Mouse (Mus musculus): ENCODE results near the gene Spns2. TPM values are rescaled to one million over a fixed set of nuclear protein-coding genes. Genes with fewer than 3 reads are reported as not detected.

Gene Spns2
- polyA plus RNA-seq, 1 experiment from 2014 or later = 3.0 TPM

- no peaks in the 10 kb centered on the region for H3K4me1 ChIP-seq (ENCODE audit: control insufficient read depth, insufficient read depth, low read length)
- no peak for ATAC-seq (ENCODE audit: insufficient number of reproducible peaks, insufficient read depth, low FRiP score, low read depth)
- no peaks in the 10 kb centered on the region for H3K27me3 ChIP-seq (ENCODE audit: control insufficient read depth, insufficient read depth, low read length)
- H3K36me3 ChIP-seq (ENCODE audit: control insufficient read depth, insufficient read depth, low read length) = no peaks in the 10 kb centered on the region
- H3K9me3 ChIP-seq (ENCODE audit: control insufficient read depth, low read depth, low read length) = no peaks in the 10 kb centered on the region
- H3K4me3 ChIP-seq (ENCODE audit: low read depth, low read length) = no peak overlapping the region
- no peak overlapping the region for H3K27ac ChIP-seq (ENCODE audit: low read length)
- no peak overlapping the region for H3K9ac ChIP-seq (replicated peaks; ENCODE audit: low read depth, low read length)
- H3K4me2 ChIP-seq (replicated peaks; ENCODE audit: low read depth, low read length) = no peak overlapping the region
- WGBS = 90% methylated on average over 5 of the region's 5 CpGs
Observed at GRCm38 (mm10) chr11:72508651-72509050, 18.9 kb upstream of the Spns2 start.

- H3K36me3 ChIP-seq (ENCODE audit: control insufficient read depth, insufficient read depth, low read length) = no peaks in the 10 kb centered on the region
- no peak overlapping the region for H3K4me2 ChIP-seq (replicated peaks; ENCODE audit: low read depth, low read length)
- H3K27ac ChIP-seq (ENCODE audit: low read length) = no peak overlapping the region
- H3K27me3 ChIP-seq (ENCODE audit: control insufficient read depth, insufficient read depth, low read length) = no peaks in the 10 kb centered on the region
- no peak overlapping the region for H3K4me3 ChIP-seq (ENCODE audit: low read depth, low read length)
- no peak for ATAC-seq (ENCODE audit: insufficient number of reproducible peaks, insufficient read depth, low FRiP score, low read depth)
- H3K4me1 ChIP-seq (ENCODE audit: control insufficient read depth, insufficient read depth, low read length) = no peaks in the 10 kb centered on the region
- H3K9me3 ChIP-seq (ENCODE audit: control insufficient read depth, low read depth, low read length) = no peaks in the 10 kb centered on the region
- no peak overlapping the region for H3K9ac ChIP-seq (replicated peaks; ENCODE audit: low read depth, low read length)
Observed at GRCm38 (mm10) chr11:72507651-72508050, 17.9 kb upstream of the Spns2 start.

GRCm38 (mm10) chr11:72504016-72504797, 14.5 kb upstream of the Spns2 start:
- no peak overlapping the region for H3K9ac ChIP-seq (replicated peaks; ENCODE audit: low read depth, low read length)
- no peak overlapping the region for H3K4me3 ChIP-seq (ENCODE audit: low read depth, low read length)
- ATAC-seq (ENCODE audit: insufficient number of reproducible peaks, insufficient read depth, low FRiP score, low read depth) = no peak
- H3K4me2 ChIP-seq (replicated peaks; ENCODE audit: low read depth, low read length) = no peak overlapping the region
- H3K27me3 ChIP-seq (ENCODE audit: control insufficient read depth, insufficient read depth, low read length) = no peaks in the 10 kb centered on the region
- no peaks in the 10 kb centered on the region for H3K36me3 ChIP-seq (ENCODE audit: control insufficient read depth, insufficient read depth, low read length)
- WGBS = 61% methylated on average over 10 of the region's 10 CpGs
- H3K9me3 ChIP-seq (ENCODE audit: control insufficient read depth, low read depth, low read length) = no peaks in the 10 kb centered on the region
- H3K27ac ChIP-seq (ENCODE audit: low read length) = no peak overlapping the region
- H3K4me1 ChIP-seq (ENCODE audit: control insufficient read depth, insufficient read depth, low read length) = no peaks in the 10 kb centered on the region

GRCm38 (mm10) chr11:72503501-72503921, 13.8 kb upstream of the Spns2 start:
- 57% methylated on average over 5 of the region's 5 CpGs for WGBS
- H3K36me3 ChIP-seq (ENCODE audit: control insufficient read depth, insufficient read depth, low read length) = no peaks in the 10 kb centered on the region
- no peaks in the 10 kb centered on the region for H3K4me1 ChIP-seq (ENCODE audit: control insufficient read depth, insufficient read depth, low read length)
- no peaks in the 10 kb centered on the region for H3K9me3 ChIP-seq (ENCODE audit: control insufficient read depth, low read depth, low read length)
- no peak overlapping the region for H3K4me3 ChIP-seq (ENCODE audit: low read depth, low read length)
- H3K27me3 ChIP-seq (ENCODE audit: control insufficient read depth, insufficient read depth, low read length) = no peaks in the 10 kb centered on the region
- no peak overlapping the region for H3K27ac ChIP-seq (ENCODE audit: low read length)
- ATAC-seq (ENCODE audit: insufficient number of reproducible peaks, insufficient read depth, low FRiP score, low read depth) = no peak
- H3K9ac ChIP-seq (replicated peaks; ENCODE audit: low read depth, low read length) = no peak overlapping the region
- no peak overlapping the region for H3K4me2 ChIP-seq (replicated peaks; ENCODE audit: low read depth, low read length)

GRCm38 (mm10) chr11:72502236-72502635, 12.5 kb upstream of the Spns2 start:
- H3K4me3 ChIP-seq (ENCODE audit: low read depth, low read length) = no peak overlapping the region
- H3K36me3 ChIP-seq (ENCODE audit: control insufficient read depth, insufficient read depth, low read length) = no peaks in the 10 kb centered on the region
- no peak overlapping the region for H3K4me2 ChIP-seq (replicated peaks; ENCODE audit: low read depth, low read length)
- H3K27me3 ChIP-seq (ENCODE audit: control insufficient read depth, insufficient read depth, low read length) = no peaks in the 10 kb centered on the region
- WGBS = 28% methylated on average over 8 of the region's 8 CpGs
- no peak for ATAC-seq (ENCODE audit: insufficient number of reproducible peaks, insufficient read depth, low FRiP score, low read depth)
- H3K9me3 ChIP-seq (ENCODE audit: control insufficient read depth, low read depth, low read length) = no peaks in the 10 kb centered on the region
- no peak overlapping the region for H3K27ac ChIP-seq (ENCODE audit: low read length)
- H3K4me1 ChIP-seq (ENCODE audit: control insufficient read depth, insufficient read depth, low read length) = no peaks in the 10 kb centered on the region
- H3K9ac ChIP-seq (replicated peaks; ENCODE audit: low read depth, low read length) = no peak overlapping the region

- H3K36me3 ChIP-seq (ENCODE audit: control insufficient read depth, insufficient read depth, low read length) = no peaks in the 10 kb centered on the region
- no peak overlapping the region for H3K4me2 ChIP-seq (replicated peaks; ENCODE audit: low read depth, low read length)
- H3K9ac ChIP-seq (replicated peaks; ENCODE audit: low read depth, low read length) = no peak overlapping the region
- no peaks in the 10 kb centered on the region for H3K9me3 ChIP-seq (ENCODE audit: control insufficient read depth, low read depth, low read length)
- H3K4me3 ChIP-seq (ENCODE audit: low read depth, low read length) = no peak overlapping the region
- WGBS = 31% methylated on average over 5 of the region's 5 CpGs
- no peaks in the 10 kb centered on the region for H3K4me1 ChIP-seq (ENCODE audit: control insufficient read depth, insufficient read depth, low read length)
- no peak overlapping the region for H3K27ac ChIP-seq (ENCODE audit: low read length)
- no peak for ATAC-seq (ENCODE audit: insufficient number of reproducible peaks, insufficient read depth, low FRiP score, low read depth)
- H3K27me3 ChIP-seq (ENCODE audit: control insufficient read depth, insufficient read depth, low read length) = no peaks in the 10 kb centered on the region
Observed at GRCm38 (mm10) chr11:72501426-72502002, 11.8 kb upstream of the Spns2 start.

GRCm38 (mm10) chr11:72500139-72500538, 10.4 kb upstream of the Spns2 start:
- no peak for ATAC-seq (ENCODE audit: insufficient number of reproducible peaks, insufficient read depth, low FRiP score, low read depth)
- H3K4me2 ChIP-seq (replicated peaks; ENCODE audit: low read depth, low read length) = no peak overlapping the region
- no peak overlapping the region for H3K9ac ChIP-seq (replicated peaks; ENCODE audit: low read depth, low read length)
- no peaks in the 10 kb centered on the region for H3K36me3 ChIP-seq (ENCODE audit: control insufficient read depth, insufficient read depth, low read length)
- no peaks in the 10 kb centered on the region for H3K4me1 ChIP-seq (ENCODE audit: control insufficient read depth, insufficient read depth, low read length)
- H3K9me3 ChIP-seq (ENCODE audit: control insufficient read depth, low read depth, low read length) = no peaks in the 10 kb centered on the region
- no peak overlapping the region for H3K27ac ChIP-seq (ENCODE audit: low read length)
- WGBS = 83% methylated on average over 4 of the region's 4 CpGs
- H3K4me3 ChIP-seq (ENCODE audit: low read depth, low read length) = no peak overlapping the region
- H3K27me3 ChIP-seq (ENCODE audit: control insufficient read depth, insufficient read depth, low read length) = no peaks in the 10 kb centered on the region

GRCm38 (mm10) chr11:72497367-72497766, 7.7 kb upstream of the Spns2 start:
- no peak overlapping the region for H3K4me2 ChIP-seq (replicated peaks; ENCODE audit: low read depth, low read length)
- 32% methylated on average over 4 of the region's 4 CpGs for WGBS

More at GRCm38 (mm10) chr11:72497367-72497766, 7.7 kb upstream of the Spns2 start:
- Histone ChIP-seq H3K27ac (ENCODE audit: low read length) (no peak overlapping the region), H3K36me3 (ENCODE audit: control insufficient read depth, insufficient read depth, low read length) (no peaks in the 10 kb centered on the region), H3K27me3 (ENCODE audit: control insufficient read depth, insufficient read depth, low read length) (no peaks in the 10 kb centered on the region), H3K9me3 (ENCODE audit: control insufficient read depth, low read depth, low read length) (no peaks in the 10 kb centered on the region), H3K9ac (replicated peaks; ENCODE audit: low read depth, low read length) (no peak overlapping the region), H3K4me1 (ENCODE audit: control insufficient read depth, insufficient read depth, low read length) (no peaks in the 10 kb centered on the region), H3K4me3 (ENCODE audit: low read depth, low read length) (no peak overlapping the region)
- ATAC-seq (ENCODE audit: insufficient number of reproducible peaks, insufficient read depth, low FRiP score, low read depth) = no peak
